Mouse (Mus musculus): ENCODE measurements around the gene Ltk. TPM values are rescaled to one million over a fixed set of nuclear protein-coding genes. Genes with fewer than 3 reads are reported as not detected.

Ltk gene
- total RNA-seq, 2 experiments from 2014 or later, result not detected

GRCm38 (mm10) chr2:119798246-119798927 lies 38.2 kb upstream of the Ltk start:
- intact Hi-C loops (cut with DNase I), result loop anchor here (10.0 kb wide), 1 partner anchor 206 kb away; no protein-coding TSS in a partner anchor
- H3K27ac ChIP-seq, result no peak overlapping the region
- peak overlapping the region; percentile 85 for H3K4me3 ChIP-seq
- DNase-seq, result peak; percentile 73
- TF ChIP-seq CTCF (IDR thresholded peaks at IDR 0.05), result peak; percentile 69

DNA sequence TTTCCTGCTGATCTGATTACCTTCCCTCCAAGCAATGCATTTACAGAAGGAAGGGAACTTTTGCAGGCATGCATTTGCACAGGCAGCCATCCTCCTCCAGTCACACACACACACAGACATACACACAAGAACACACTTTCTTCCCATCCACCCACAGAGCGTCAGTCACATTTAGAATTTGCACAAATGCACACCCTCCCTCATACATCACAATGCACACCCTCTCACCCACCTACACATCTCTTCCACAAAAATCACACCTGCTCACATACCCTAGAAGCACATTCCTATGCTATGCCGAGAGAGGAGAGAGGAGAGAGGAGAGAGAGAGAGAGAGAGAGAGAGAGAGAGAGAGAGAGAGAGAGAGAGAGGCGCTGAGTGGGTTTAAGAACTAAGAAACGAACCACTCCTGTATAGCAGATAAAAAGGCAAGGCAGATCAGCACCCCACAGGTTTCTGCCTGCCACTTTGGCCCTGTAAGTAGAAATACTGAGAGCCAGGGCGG lies 37.1 kb upstream of the Ltk start, which contains the start of gene Tyro3:
TSS of gene Tyro3 (plus strand) at position 455 of the 505 bp plus-strand sequence.
- intact Hi-C loops (cut with DNase I), result loop anchor here (10.0 kb wide), 1 partner anchor 207 kb away; no protein-coding TSS in a partner anchor
- H3K4me3 ChIP-seq, result peak within 1 kb of the TSS; percentile 85
- no peak for TF ChIP-seq CTCF (IDR thresholded peaks at IDR 0.05)
- no peak within 1 kb of the TSS for H3K27ac ChIP-seq
- DNase-seq, result no peak

DNA sequence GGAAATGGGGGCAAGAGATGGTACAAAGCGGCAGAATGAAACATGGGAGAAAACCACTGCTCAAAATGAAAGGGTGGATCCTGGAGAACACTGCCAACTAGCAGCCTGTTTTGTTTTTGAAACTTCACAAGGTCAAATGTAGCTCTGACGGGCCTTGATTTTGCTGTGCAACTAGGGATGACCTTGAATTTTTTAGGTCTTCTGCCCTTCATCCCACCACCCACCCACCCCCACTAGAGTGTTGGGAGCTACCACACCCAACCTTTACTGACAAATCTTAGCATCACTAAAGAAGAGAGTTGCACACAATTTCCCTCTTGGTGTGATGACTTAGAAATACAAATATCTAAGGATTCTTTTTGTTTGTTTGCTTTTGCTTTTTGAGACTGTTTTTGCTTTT lies 29.8 kb upstream of the Ltk start:
- intact Hi-C loops (cut with DNase I), result loop anchor here (10.0 kb wide), 1 partner anchor 215 kb away; no protein-coding TSS in a partner anchor
- Histone ChIP-seq H3K4me3 (no peak overlapping the region), H3K27ac (no peak overlapping the region)
- no peak for DNase-seq
- no peak for TF ChIP-seq CTCF (IDR thresholded peaks at IDR 0.05)

- peak within 1 kb of the TSS; percentile 87 for H3K27ac ChIP-seq
- peak within 1 kb of the TSS; percentile 88 for H3K4me3 ChIP-seq
- TF ChIP-seq CTCF (IDR thresholded peaks at IDR 0.05), result no peak
- intact Hi-C loops (cut with DNase I), result no loop called here
- peak; percentile 87 for DNase-seq
These were observed 27.1 kb upstream of the Ltk start, which contains the start of gene Rpap1 for GRCm38 (mm10) chr2:119787206-119787883. Gene Rpap1 (minus strand): TSS chr2:119787537.

DNA sequence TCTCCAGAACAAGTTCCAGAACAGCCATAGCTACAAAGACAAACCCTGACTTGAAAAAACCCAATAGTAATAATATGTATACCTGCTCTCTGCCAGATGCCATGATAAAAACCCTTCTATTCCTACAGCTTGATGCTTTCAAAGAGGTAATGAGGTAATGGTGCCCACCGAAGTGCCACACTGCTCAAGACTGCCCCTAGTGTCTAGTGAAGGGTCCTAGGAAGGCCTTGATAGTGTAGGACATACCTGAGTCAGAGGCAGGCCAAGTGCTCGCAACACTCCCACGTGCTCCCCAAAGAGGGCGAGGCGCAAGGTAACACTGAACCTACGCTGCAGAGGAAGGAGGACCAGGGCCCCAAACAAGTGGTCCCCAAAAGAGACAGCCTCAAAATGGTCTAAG lies 7.0 kb upstream of the Ltk start:
- H3K4me3 ChIP-seq, result no peak overlapping the region
- H3K27ac ChIP-seq, result no peak overlapping the region
- TF ChIP-seq CTCF (IDR thresholded peaks at IDR 0.05), result peak; percentile 13; the same call in 1 of the 2 replicates
- DNase-seq, result no peak
- intact Hi-C loops (cut with DNase I), result no loop called here

GRCm38 (mm10) chr2:119763924-119764323 lies 3.7 kb upstream of the Ltk start:
- Histone ChIP-seq H3K4me3 (no peak overlapping the region), H3K27ac (no peak overlapping the region)
- DNase-seq, result no peak
- intact Hi-C loops (cut with DNase I), result no loop called here
- TF ChIP-seq CTCF (IDR thresholded peaks at IDR 0.05), result no peak

- Histone ChIP-seq H3K27ac (no peak overlapping the region), H3K4me3 (no peak overlapping the region)
- DNase-seq, result no peak
- no peak for TF ChIP-seq CTCF (IDR thresholded peaks at IDR 0.05)
- intact Hi-C loops (cut with DNase I), result no loop called here
These were observed 2.0 kb upstream of the Ltk start for GRCm38 (mm10) chr2:119762276-119762675.

- no peak for TF ChIP-seq CTCF (IDR thresholded peaks at IDR 0.05)
- Histone ChIP-seq H3K27ac (no peak overlapping the region), H3K4me3 (peak overlapping the region; percentile 83)
- no peak for DNase-seq
- intact Hi-C loops (cut with DNase I), result no loop called here
These were observed 1.1 kb downstream of the Ltk start for GRCm38 (mm10) chr2:119758844-119759835.

- Histone ChIP-seq H3K4me3 (peak overlapping the region; percentile 83), H3K27ac (no peak overlapping the region)
- TF ChIP-seq CTCF (IDR thresholded peaks at IDR 0.05), result no peak
- intact Hi-C loops (cut with DNase I), result no loop called here
- DNase-seq, result peak; percentile 39
These were observed 2.0 kb downstream of the Ltk start for GRCm38 (mm10) chr2:119758101-119758843.

DNA sequence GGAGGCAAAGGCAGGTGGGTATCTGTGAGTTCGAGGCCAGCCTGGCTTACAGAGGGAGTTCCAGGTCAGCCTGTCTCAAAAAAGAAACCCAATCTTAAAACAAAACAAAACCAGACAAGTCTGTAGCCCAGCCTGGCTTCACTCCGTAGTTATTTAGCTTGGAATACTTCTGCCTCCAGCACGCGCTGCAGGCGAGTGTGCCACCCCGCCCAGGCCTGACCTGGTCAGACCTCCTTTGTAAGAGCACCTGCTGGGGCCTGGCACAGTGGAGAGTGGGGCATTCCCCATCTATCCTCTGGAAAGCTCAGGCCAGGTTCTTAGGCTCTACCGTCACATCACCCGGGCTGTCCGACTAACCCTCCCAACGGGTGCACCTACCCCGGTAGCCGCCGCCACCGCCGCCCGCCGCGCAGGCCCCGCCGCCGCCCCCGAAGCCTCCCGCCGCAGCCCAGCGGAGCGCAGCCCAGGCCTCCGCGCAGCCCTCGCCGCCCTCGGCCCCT lies 2.6 kb downstream of the Ltk start:
- intact Hi-C loops (cut with DNase I), result no loop called here
- DNase-seq, result peak; percentile 35
- no peak for TF ChIP-seq CTCF (IDR thresholded peaks at IDR 0.05)
- peak overlapping the region; percentile 83 for H3K4me3 ChIP-seq
- H3K27ac ChIP-seq, result no peak overlapping the region

GRCm38 (mm10) chr2:119749260-119749659 lies 11.0 kb downstream of the Ltk start:
- H3K4me3 ChIP-seq, result no peak overlapping the region
- intact Hi-C loops (cut with DNase I), result no loop called here
- no peak for TF ChIP-seq CTCF (IDR thresholded peaks at IDR 0.05)
- DNase-seq, result no peak
- H3K27ac ChIP-seq, result no peak overlapping the region

Data from gastrocnemius, adult 2 months (tissue).